Mouse (Mus musculus) stomach, embryonic 16.5 days (tissue): Measurements from ENCODE around the gene Sptbn4. TPM values are rescaled to one million over a fixed set of nuclear protein-coding genes. Genes with fewer than 3 reads are reported as not detected.

Experiments
- ATAC-seq: fragments of 200-750 bp; cut with Nextera tagmentation; 2 replicates; pipeline ENCODE4 v1.8.0; 2017; ENCODE audit warnings: moderate number of reproducible peaks, moderate TSS enrichment; ENCODE audit not compliant: insufficient read depth, low FRiP score
- H3K27ac ChIP-seq: fragments of 300-500 bp; sonication (generic); 2 replicates; pipeline ENCODE4 v1.5.1; 2014; ENCODE audit warnings: low read length
- H3K27me3 ChIP-seq: fragments of 300-500 bp; sonication (generic); 2 replicates; pipeline ENCODE4 v1.6.1; 2014; ENCODE audit warnings: low read length, control low read depth, mixed read lengths; ENCODE audit not compliant: control insufficient read depth, insufficient read depth
- H3K36me3 ChIP-seq: fragments of 300-500 bp; sonication (generic); 2 replicates; pipeline ENCODE4 v1.6.1; 2014; ENCODE audit warnings: low read length; ENCODE audit not compliant: control insufficient read depth, insufficient read depth
- H3K4me1 ChIP-seq: fragments of 300-500 bp; sonication (generic); 2 replicates; pipeline ENCODE4 v1.6.1; 2014; ENCODE audit warnings: low read length, control low read depth, mixed read lengths; ENCODE audit not compliant: control insufficient read depth, insufficient read depth
- H3K4me2 ChIP-seq: fragments of 300-500 bp; sonication (generic); 2 replicates; pipeline ENCODE4 v1.6.1; 2014; ENCODE audit warnings: low read depth, low read length, mixed read lengths
- H3K4me3 ChIP-seq: fragments of 300-500 bp; sonication (generic); replicated peaks from 2 replicates; pipeline ENCODE4 v1.5.1; 2014; ENCODE audit warnings: mild to moderate bottlenecking, low read length
- H3K9ac ChIP-seq: fragments of 300-500 bp; sonication (generic); 2 replicates; pipeline ENCODE4 v1.6.1; 2014; ENCODE audit warnings: low read length
- H3K9me3 ChIP-seq: fragments of 300-500 bp; sonication (generic); replicated peaks from 2 replicates; pipeline ENCODE4 v1.6.1; 2016; ENCODE audit warnings: low read length, control low read depth; ENCODE audit not compliant: control insufficient read depth
- WGBS: fragments of 180-500 bp; shearing (Covaris S2); extraction: QIAGEN DNeasy Blood & Tissue Kit; methylation state at CpG from one replicate; pipeline ENCODE4 v1.1.7; 2014; 5-methylcytosine and 5-hydroxymethylcytosine counted together
- polyA plus RNA-seq: library from polyadenylated mRNA; unstranded; fragments of >200 nt; fragmentation: Nextera tagmentation; extraction: Ambion mirVana; gene quantifications from 2 replicates; pipeline ENCODE4 v1.2.1, GENCODE M21; 2015

Sptbn4 gene
- polyA plus RNA-seq, 1 experiment from 2014 or later: 0.50 TPM

DNA sequence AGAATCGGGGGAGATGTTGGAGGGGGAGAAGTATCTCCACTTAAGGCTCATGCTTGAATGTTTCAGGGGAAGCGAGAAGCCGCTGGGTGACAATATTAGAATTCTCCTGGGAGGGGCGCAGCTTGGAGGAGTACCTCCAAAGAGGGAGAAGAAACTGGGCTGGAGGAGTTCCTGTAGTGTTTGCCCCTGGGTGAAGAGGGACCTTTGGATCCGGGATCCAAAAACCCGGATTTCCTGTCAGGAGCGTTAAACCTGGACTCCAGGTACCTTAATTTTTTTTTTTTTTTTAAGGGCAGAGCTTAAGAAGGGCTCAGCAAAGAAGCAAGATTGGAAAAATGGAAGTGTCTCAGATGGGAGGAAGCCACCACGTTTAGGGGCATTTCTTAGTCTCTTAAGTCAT is 115.6 kb downstream of the Sptbn4 start:
- H3K9me3 ChIP-seq: no peaks in the 10 kb centered on the region
- WGBS: 6% methylated on average over 8 of the region's 8 CpGs
- H3K36me3 ChIP-seq: peaks cover 5% of the 10 kb centered on the region; the same call in 1 of the 2 replicates
- H3K4me3 ChIP-seq: peak overlapping the region; percentile 75
- peak overlapping the region; percentile 85 for H3K4me2 ChIP-seq
- H3K9ac ChIP-seq: peak overlapping the region; percentile 96
- no peak for ATAC-seq
- H3K4me1 ChIP-seq: peaks cover 50% of the 10 kb centered on the region
- H3K27me3 ChIP-seq: peaks cover 13% of the 10 kb centered on the region
- peak overlapping the region; percentile 98 for H3K27ac ChIP-seq

GRCm38 (mm10) chr7:27331541-27331851 is 116.0 kb downstream of the Sptbn4 start:
- Histone ChIP-seq H3K9me3 (no peaks in the 10 kb centered on the region), H3K27me3 (peaks cover 17% of the 10 kb centered on the region), H3K4me3 (peak overlapping the region; percentile 75), H3K9ac (peak overlapping the region; percentile 96), H3K4me2 (peak overlapping the region; percentile 85), H3K36me3 (peaks cover 5% of the 10 kb centered on the region; the same call in 1 of the 2 replicates), H3K27ac (peak overlapping the region; percentile 98), H3K4me1 (peaks cover 48% of the 10 kb centered on the region)
- ATAC-seq: no peak
- 1% methylated on average over 8 of the region's 8 CpGs for WGBS

- Histone ChIP-seq H3K9ac (peak overlapping the region; percentile 96), H3K36me3 (peaks cover 5% of the 10 kb centered on the region; the same call in 1 of the 2 replicates), H3K4me3 (peak overlapping the region; percentile 75), H3K27me3 (peaks cover 17% of the 10 kb centered on the region), H3K27ac (peak overlapping the region; percentile 98), H3K4me1 (peaks cover 47% of the 10 kb centered on the region), H3K9me3 (no peaks in the 10 kb centered on the region), H3K4me2 (peak overlapping the region; percentile 85)
- WGBS: 1% methylated on average over 39 of the region's 39 CpGs
- ATAC-seq: peak; percentile 65
Observed at GRCm38 (mm10) chr7:27330709-27331540, 116.6 kb downstream of the Sptbn4 start.

DNA sequence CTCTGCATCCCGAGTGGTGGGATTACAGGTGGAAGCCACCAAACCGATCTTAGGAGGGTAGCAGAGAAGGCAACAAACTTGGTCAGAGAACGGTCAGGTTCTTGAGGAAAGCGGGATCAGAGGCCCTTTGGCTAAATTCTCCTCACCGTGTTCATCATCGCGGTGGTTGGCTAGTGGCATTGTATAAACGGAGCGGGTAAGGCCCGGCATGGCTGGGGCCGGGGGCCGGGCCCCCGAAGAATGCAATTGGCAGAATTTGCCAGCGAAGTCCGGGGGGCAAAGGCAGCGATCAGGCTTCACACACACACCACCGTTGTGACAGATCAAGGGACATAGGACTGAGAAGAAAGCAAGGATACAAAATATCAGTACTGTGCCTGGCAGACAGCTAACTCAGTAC is 117.5 kb downstream of the Sptbn4 start:
- ATAC-seq: no peak
- Histone ChIP-seq H3K4me2 (peak overlapping the region; percentile 85), H3K27me3 (peaks cover 17% of the 10 kb centered on the region), H3K27ac (peak overlapping the region; percentile 98; the same call in 1 of the 2 replicates), H3K36me3 (peaks cover 5% of the 10 kb centered on the region; the same call in 1 of the 2 replicates), H3K4me1 (peaks cover 45% of the 10 kb centered on the region), H3K9me3 (no peaks in the 10 kb centered on the region), H3K4me3 (peak overlapping the region; percentile 75), H3K9ac (peak overlapping the region; percentile 54; the same call in 1 of the 2 replicates)
- 27% methylated on average over 17 of the region's 17 CpGs for WGBS

- no peak for ATAC-seq
- Histone ChIP-seq H3K4me3 (peak overlapping the region; percentile 75), H3K4me2 (peak overlapping the region; percentile 85), H3K4me1 (peaks cover 39% of the 10 kb centered on the region), H3K27me3 (peaks cover 13% of the 10 kb centered on the region), H3K27ac (0 out of 2 replicates have a peak overlapping the region, but pooled peaks have one; percentile 98), H3K9ac (peak overlapping the region; percentile 54), H3K9me3 (no peaks in the 10 kb centered on the region), H3K36me3 (peaks cover 10% of the 10 kb centered on the region)
- 11% methylated on average over 45 of the region's 45 CpGs for whole genome bisulfite sequencing
Observed at GRCm38 (mm10) chr7:27329326-27329947, 118.0 kb downstream of the Sptbn4 start.

GRCm38 (mm10) chr7:27328648-27329047 is 118.8 kb downstream of the Sptbn4 start:
- Histone ChIP-seq H3K27ac (no peak overlapping the region), H3K9me3 (no peaks in the 10 kb centered on the region), H3K4me2 (no peak overlapping the region), H3K27me3 (peaks cover 7% of the 10 kb centered on the region), H3K4me3 (no peak overlapping the region), H3K4me1 (peaks cover 32% of the 10 kb centered on the region), H3K36me3 (peaks cover 16% of the 10 kb centered on the region), H3K9ac (no peak overlapping the region)
- ATAC-seq: no peak
- WGBS: 43% methylated on average over 16 of the region's 16 CpGs

- Histone ChIP-seq H3K36me3 (peaks cover 17% of the 10 kb centered on the region), H3K4me1 (peaks cover 32% of the 10 kb centered on the region), H3K27ac (no peak overlapping the region), H3K9ac (no peak overlapping the region), H3K4me3 (no peak overlapping the region), H3K27me3 (peaks cover 5% of the 10 kb centered on the region), H3K9me3 (no peaks in the 10 kb centered on the region), H3K4me2 (no peak overlapping the region)
- no peak for ATAC-seq
- WGBS: 80% methylated on average over 11 of the region's 11 CpGs
Observed at GRCm38 (mm10) chr7:27328161-27328560, 119.3 kb downstream of the Sptbn4 start.

DNA sequence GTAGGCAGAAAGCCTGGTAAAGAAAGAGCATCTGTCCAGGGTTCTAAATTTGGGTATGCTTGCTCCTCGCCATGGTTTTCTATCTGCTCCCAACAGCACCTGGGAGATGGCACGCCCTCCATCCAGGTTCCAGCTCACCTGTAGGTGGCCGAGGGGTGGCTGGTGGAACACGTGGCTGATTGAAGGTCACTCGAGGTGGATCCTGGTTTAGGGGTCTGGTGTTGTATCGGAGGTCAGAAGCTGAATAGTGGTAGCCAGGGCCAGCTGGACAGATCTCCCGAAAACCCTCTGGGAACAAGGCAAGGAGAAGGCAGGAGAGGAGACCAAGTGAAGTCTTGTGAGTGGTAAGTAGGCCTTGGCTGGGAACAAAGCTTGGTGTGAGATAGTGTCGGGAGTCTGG is 120.0 kb downstream of the Sptbn4 start:
- no peak for ATAC-seq
- no peak overlapping the region for H3K4me2 ChIP-seq
- 86% methylated on average over 8 of the region's 8 CpGs for WGBS
- H3K27ac ChIP-seq: no peak overlapping the region
- H3K9me3 ChIP-seq: no peaks in the 10 kb centered on the region
- H3K27me3 ChIP-seq: peaks cover 5% of the 10 kb centered on the region
- H3K9ac ChIP-seq: no peak overlapping the region
- H3K4me1 ChIP-seq: peaks cover 29% of the 10 kb centered on the region
- H3K4me3 ChIP-seq: no peak overlapping the region
- peaks cover 17% of the 10 kb centered on the region for H3K36me3 ChIP-seq
